9 mouse cellular contexts compared by ENCODE assay signal in genomic region chr12:112140231-112140630, GRCm38 (mm10). TPM values are rescaled to one million over a fixed set of nuclear protein-coding genes. Genes with fewer than 3 reads are reported as not detected.
DNase-seq lines count a peak whose midpoint lies in the region; ATAC-seq and TF ChIP-seq lines count a peak whose summit lies in the region.
"Had no signal": no experiment of that assay in that cellular context is flagged by ENCODE, and none has a peak within 500 bp of the region (broad histone marks: within the 10 kb centered on the region; RNA-seq: fewer than 3 reads in every experiment).

No protein-coding gene starts in this region.

- WGBS in midbrain, embryonic 11.5 days = 6% methylated on average over 5 of the region's 5 CpGs
- WGBS in midbrain, embryonic 15.5 days = 9% methylated on average over 5 of the region's 5 CpGs
- WGBS in kidney, postnatal 0 days = 7% methylated on average over 5 of the region's 5 CpGs

- H3K4me3 ChIP-seq in midbrain, embryonic 11.5 days (ENCODE audit: low read depth, low read length) = no peak overlapping the region
- no peak overlapping the region for H3K4me3 ChIP-seq in midbrain, embryonic 15.5 days
- no peak overlapping the region for H3K4me3 ChIP-seq in bone marrow macrophage, adult 2 months (ENCODE audit: insufficient read depth, low read length)
- H3K4me3 ChIP-seq in kidney, postnatal 0 days (replicated peaks; ENCODE audit: low read depth, low read length) = no peak overlapping the region

- no peak overlapping the region for H3K27ac ChIP-seq in midbrain, embryonic 11.5 days (ENCODE audit: low read depth, low read length)
- no peak overlapping the region for H3K27ac ChIP-seq in midbrain, embryonic 15.5 days
- no peak overlapping the region for H3K27ac ChIP-seq in bone marrow macrophage, adult 2 months (ENCODE audit: insufficient read depth, low read depth, low read length)
- H3K27ac ChIP-seq in kidney, postnatal 0 days = no peak overlapping the region

- no peaks in the 10 kb centered on the region for H3K36me3 ChIP-seq in midbrain, embryonic 11.5 days (ENCODE audit: control insufficient read depth, insufficient read depth, low read length)
- no peaks in the 10 kb centered on the region for H3K36me3 ChIP-seq in midbrain, embryonic 15.5 days (replicated peaks)
- no peaks in the 10 kb centered on the region for H3K36me3 ChIP-seq in kidney, postnatal 0 days (ENCODE audit: insufficient read depth, low read length)

- TF ChIP-seq CTCF in bone marrow macrophage, adult 2 months (IDR thresholded peaks at IDR 0.05; ENCODE audit: low read depth, low read length) = peak; percentile 84
- TF ChIP-seq CTCF in kidney, postnatal 0 days (IDR thresholded peaks at IDR 0.05; ENCODE audit: low read depth) = peak; percentile 93

- H3K27me3 ChIP-seq in midbrain, embryonic 11.5 days (ENCODE audit: control insufficient read depth, insufficient read depth, low read length) = peaks cover 39% of the 10 kb centered on the region
- peaks cover 33% of the 10 kb centered on the region for H3K27me3 ChIP-seq in midbrain, embryonic 15.5 days (replicated peaks)
- H3K27me3 ChIP-seq in kidney, postnatal 0 days (ENCODE audit: insufficient read depth, low read length) = peaks cover 44% of the 10 kb centered on the region

- no peak overlapping the region for H3K4me2 ChIP-seq in midbrain, embryonic 11.5 days
- H3K4me2 ChIP-seq in midbrain, embryonic 15.5 days = no peak overlapping the region
- no peak overlapping the region for H3K4me2 ChIP-seq in kidney, postnatal 0 days (ENCODE audit: low read length)

- no peak; the same call in 1 of the 2 replicates for ATAC-seq in midbrain, embryonic 11.5 days (ENCODE audit: low FRiP score)
- no peak for ATAC-seq in midbrain, embryonic 15.5 days (replicated peaks)
- ATAC-seq in kidney, postnatal 0 days (replicated peaks; ENCODE audit: low FRiP score, low read depth) = no peak
- ATAC-seq: Patski had no signal

- DNase-seq in cerebellum, postnatal 10 days = peak; percentile 76 to 81
- no peak for DNase-seq in cerebellum, adult 11-12 months
- peak; percentile 90 for DNase-seq in midbrain, embryonic 11.5 days (ENCODE audit: low spot score, missing footprints)
- peak; percentile 66 for DNase-seq in kidney, postnatal 0 days (ENCODE audit: low spot score)
- DNase-seq in lung, postnatal 14 days = peak; percentile 65
- no peak for DNase-seq in yolk sac, embryonic 10.5 days (ENCODE audit: low spot score)

- TF ChIP-seq POLR2A in bone marrow macrophage, adult 2 months (IDR thresholded peaks at IDR 0.05; ENCODE audit: borderline replicate concordance, low read depth, low read length) = no peak

- no peak overlapping the region for H3K9ac ChIP-seq in midbrain, embryonic 11.5 days (ENCODE audit: low read length)
- no peak overlapping the region for H3K9ac ChIP-seq in midbrain, embryonic 15.5 days
- no peak overlapping the region for H3K9ac ChIP-seq in kidney, postnatal 0 days (ENCODE audit: low read depth, low read length)

- H3K4me1 ChIP-seq in midbrain, embryonic 11.5 days (ENCODE audit: control insufficient read depth, insufficient read depth, low read length) = peaks cover 9% of the 10 kb centered on the region; the same call in 1 of the 2 replicates
- H3K4me1 ChIP-seq in midbrain, embryonic 15.5 days = peaks cover 22% of the 10 kb centered on the region
- H3K4me1 ChIP-seq in bone marrow macrophage, adult 2 months (ENCODE audit: control insufficient read depth, insufficient read depth, low read length) = no peaks in the 10 kb centered on the region
- H3K4me1 ChIP-seq in kidney, postnatal 0 days (replicated peaks; ENCODE audit: insufficient read depth, low read length) = peaks cover 10% of the 10 kb centered on the region; the same call in 1 of the 2 replicates

- H3K9me3 ChIP-seq in midbrain, embryonic 11.5 days (ENCODE audit: control insufficient read depth, low read length) = no peaks in the 10 kb centered on the region
- H3K9me3 ChIP-seq in midbrain, embryonic 15.5 days = no peaks in the 10 kb centered on the region
- H3K9me3 ChIP-seq in kidney, postnatal 0 days (replicated peaks; ENCODE audit: low read length) = no peaks in the 10 kb centered on the region

RNA-seq across cellular contexts. Expression of gene Kif26a, which starts 5.8 kb away (rescaled TPM):
- 2.6 and 3.5 TPM in 2 replicates for polyA plus RNA-seq in midbrain, embryonic 11.5 days (2014; fragmentation: Nextera tagmentation; extraction: Ambion mirVana)
- 7.2 and 8.6 TPM in 2 replicates for polyA plus RNA-seq in midbrain, embryonic 15.5 days (2015; fragmentation: Nextera tagmentation; extraction: Ambion mirVana)
- polyA plus RNA-seq in bone marrow macrophage, adult 2 months (2012; ENCODE audit: insufficient read depth, insufficient read length, missing spikeins) = not detected in 2 replicates
- polyA plus RNA-seq in kidney, postnatal 0 days (2015; fragmentation: Nextera tagmentation; extraction: Ambion mirVana) = 2.2 and 2.7 TPM in 2 replicates

RNA-seq across cellular contexts. Expression of gene Aspg, which starts 33.8 kb away (rescaled TPM):
- polyA plus RNA-seq in midbrain, embryonic 11.5 days (2014; fragmentation: Nextera tagmentation; extraction: Ambion mirVana) = 0.25 TPM in 1 of 2 replicates, not detected in the other
- 1.1 and 1.3 TPM in 2 replicates for polyA plus RNA-seq in midbrain, embryonic 15.5 days (2015; fragmentation: Nextera tagmentation; extraction: Ambion mirVana)
- polyA plus RNA-seq in bone marrow macrophage, adult 2 months (2012; ENCODE audit: insufficient read depth, insufficient read length, missing spikeins) = not detected in 2 replicates
- 2.2 and 2.3 TPM in 2 replicates for polyA plus RNA-seq in kidney, postnatal 0 days (2015; fragmentation: Nextera tagmentation; extraction: Ambion mirVana)

Comparison
In these comparisons a context has a peak if more than half of its experiments do, and no peak if none do; other contexts are left out.
1. DNase-seq: peak in cerebellum, postnatal 10 days (2 of 2), midbrain, embryonic 11.5 days (single experiment), kidney, postnatal 0 days (single experiment) and lung, postnatal 14 days (single experiment); none in cerebellum, adult 11-12 months (single experiment) and yolk sac, embryonic 10.5 days (single experiment).